Mouse (Mus musculus): ENCODE data around the gene Baiap2l1. TPM values are rescaled to one million over a fixed set of nuclear protein-coding genes. Genes with fewer than 3 reads are reported as not detected.

Baiap2l1 gene
- polyA plus RNA-seq, 1 experiment, result 2.2 TPM

DNA sequence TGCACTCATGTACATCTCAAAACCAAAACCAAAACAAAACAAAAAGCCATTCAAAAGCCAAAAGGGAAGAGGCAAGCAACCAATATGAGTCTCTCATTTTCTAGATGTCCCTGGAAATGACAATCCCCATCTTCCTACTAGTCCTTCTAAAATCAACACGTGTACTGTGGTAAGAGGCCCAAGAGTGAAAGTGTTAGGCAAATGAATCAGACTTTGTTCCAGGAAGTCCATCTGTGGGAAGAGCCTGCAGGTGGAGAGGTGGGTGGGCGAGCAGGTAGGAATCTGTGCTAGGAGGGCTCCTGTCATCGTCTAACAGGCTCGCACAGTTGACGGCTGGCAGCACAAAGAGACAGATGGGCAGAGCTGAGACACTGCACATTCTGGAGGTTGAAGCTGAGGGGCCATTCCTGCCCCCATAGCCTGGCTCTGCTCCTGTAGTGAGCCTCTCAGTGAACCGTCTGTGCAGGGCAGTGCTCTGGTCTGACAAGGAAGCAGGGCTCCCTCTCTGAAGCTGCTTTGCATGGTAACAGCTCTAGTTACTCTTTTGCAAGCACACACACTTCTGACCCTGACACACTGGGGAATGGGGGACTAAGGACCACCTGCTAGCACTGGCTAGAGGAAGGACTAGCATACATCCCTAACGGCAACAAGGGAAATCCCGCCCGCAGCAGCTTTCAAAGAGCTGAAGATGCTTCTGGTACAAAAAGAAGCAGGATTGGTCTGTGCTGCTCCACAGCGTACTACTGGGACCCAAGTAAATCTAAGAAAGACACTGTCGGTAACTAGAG, 75.2 kb downstream of the Baiap2l1 start:
- peaks cover 11% of the 10 kb centered on the region for H3K4me1 ChIP-seq (replicated peaks; ENCODE audit: control insufficient read depth, insufficient read depth, low read length)
- H3K27me3 ChIP-seq (ENCODE audit: control insufficient read depth, insufficient read depth, low read length), result no peaks in the 10 kb centered on the region
- no peak for DNase-seq
- no peak overlapping the region for H3K27ac ChIP-seq (ENCODE audit: control insufficient read depth, insufficient read depth, low read length)
- 82% methylated on average over 11 of the region's 11 CpGs for WGBS
- no peaks in the 10 kb centered on the region for H3K36me3 ChIP-seq (ENCODE audit: control insufficient read depth, insufficient read depth, low read length)
- TF ChIP-seq CTCF (IDR thresholded peaks at IDR 0.05; ENCODE audit: borderline replicate concordance, control insufficient read depth, extremely low read depth, insufficient read depth, low read length, poor library complexity), result no peak
- TF ChIP-seq POLR2A (IDR thresholded peaks at IDR 0.05; ENCODE audit: control insufficient read depth, extremely low read depth, insufficient read depth, low read length, poor library complexity), result no peak
- H3K4me3 ChIP-seq (ENCODE audit: control insufficient read depth, insufficient read depth, low read length), result no peak overlapping the region

DNA sequence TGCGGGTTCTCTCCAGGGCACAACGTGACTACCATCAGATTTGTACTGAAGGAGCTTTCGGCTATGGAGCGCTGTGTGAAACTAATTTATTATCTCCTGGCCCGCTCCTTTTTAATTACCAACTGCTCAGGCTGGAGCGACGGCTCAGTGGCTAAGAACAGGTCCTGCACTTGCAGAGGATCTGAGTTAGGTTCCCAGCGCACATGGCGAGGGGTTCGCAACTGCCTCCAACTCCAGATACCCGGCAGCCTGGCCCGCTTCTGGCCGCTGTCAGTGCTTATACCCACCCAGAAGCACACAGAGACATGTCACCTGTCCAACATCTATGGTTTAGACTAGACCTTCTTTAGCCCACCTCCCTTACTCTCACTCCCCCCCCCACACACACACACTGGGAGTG, 78.0 kb downstream of the Baiap2l1 start:
- Histone ChIP-seq H3K4me1 (replicated peaks; ENCODE audit: control insufficient read depth, insufficient read depth, low read length) (peaks cover 25% of the 10 kb centered on the region), H3K27ac (ENCODE audit: control insufficient read depth, insufficient read depth, low read length) (no peak overlapping the region), H3K27me3 (ENCODE audit: control insufficient read depth, insufficient read depth, low read length) (no peaks in the 10 kb centered on the region), H3K36me3 (ENCODE audit: control insufficient read depth, insufficient read depth, low read length) (no peaks in the 10 kb centered on the region), H3K4me3 (ENCODE audit: control insufficient read depth, insufficient read depth, low read length) (no peak overlapping the region)
- DNase-seq, result no peak
- 98% methylated on average over 13 of the region's 13 CpGs for WGBS
- TF ChIP-seq CTCF (IDR thresholded peaks at IDR 0.05; ENCODE audit: borderline replicate concordance, control insufficient read depth, extremely low read depth, insufficient read depth, low read length, poor library complexity), result no peak
- no peak for TF ChIP-seq POLR2A (IDR thresholded peaks at IDR 0.05; ENCODE audit: control insufficient read depth, extremely low read depth, insufficient read depth, low read length, poor library complexity)

DNA sequence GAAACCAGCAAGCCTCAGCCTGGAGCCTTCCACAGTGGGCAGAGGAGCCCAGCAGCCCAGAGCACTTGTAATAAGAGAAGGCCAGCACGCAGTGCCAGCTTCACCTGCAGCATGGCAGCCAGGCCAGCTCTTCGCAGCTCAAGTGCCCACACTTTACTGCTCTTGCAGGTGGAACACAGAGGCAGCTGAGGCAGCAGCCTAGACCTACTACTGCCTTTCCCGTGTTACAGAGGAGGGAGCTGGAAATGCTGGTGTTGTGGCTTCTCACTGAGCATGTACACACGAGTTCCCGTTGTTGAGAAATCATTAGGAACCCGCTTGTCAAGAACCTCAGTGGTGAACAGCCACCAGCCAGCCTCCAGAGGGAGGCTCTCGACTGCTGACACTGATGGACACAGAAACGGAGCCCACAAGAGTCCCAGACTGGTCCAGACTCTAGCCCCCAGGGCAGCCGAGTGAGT, 78.8 kb downstream of the Baiap2l1 start:
- Histone ChIP-seq H3K27ac (ENCODE audit: control insufficient read depth, insufficient read depth, low read length) (no peak overlapping the region), H3K36me3 (ENCODE audit: control insufficient read depth, insufficient read depth, low read length) (no peaks in the 10 kb centered on the region), H3K27me3 (ENCODE audit: control insufficient read depth, insufficient read depth, low read length) (no peaks in the 10 kb centered on the region), H3K4me3 (ENCODE audit: control insufficient read depth, insufficient read depth, low read length) (no peak overlapping the region), H3K4me1 (replicated peaks; ENCODE audit: control insufficient read depth, insufficient read depth, low read length) (peaks cover 24% of the 10 kb centered on the region)
- DNase-seq, result no peak
- no peak for TF ChIP-seq POLR2A (IDR thresholded peaks at IDR 0.05; ENCODE audit: control insufficient read depth, extremely low read depth, insufficient read depth, low read length, poor library complexity)
- TF ChIP-seq CTCF (IDR thresholded peaks at IDR 0.05; ENCODE audit: borderline replicate concordance, control insufficient read depth, extremely low read depth, insufficient read depth, low read length, poor library complexity), result no peak
- WGBS, result 80% methylated on average over 9 of the region's 9 CpGs

DNA sequence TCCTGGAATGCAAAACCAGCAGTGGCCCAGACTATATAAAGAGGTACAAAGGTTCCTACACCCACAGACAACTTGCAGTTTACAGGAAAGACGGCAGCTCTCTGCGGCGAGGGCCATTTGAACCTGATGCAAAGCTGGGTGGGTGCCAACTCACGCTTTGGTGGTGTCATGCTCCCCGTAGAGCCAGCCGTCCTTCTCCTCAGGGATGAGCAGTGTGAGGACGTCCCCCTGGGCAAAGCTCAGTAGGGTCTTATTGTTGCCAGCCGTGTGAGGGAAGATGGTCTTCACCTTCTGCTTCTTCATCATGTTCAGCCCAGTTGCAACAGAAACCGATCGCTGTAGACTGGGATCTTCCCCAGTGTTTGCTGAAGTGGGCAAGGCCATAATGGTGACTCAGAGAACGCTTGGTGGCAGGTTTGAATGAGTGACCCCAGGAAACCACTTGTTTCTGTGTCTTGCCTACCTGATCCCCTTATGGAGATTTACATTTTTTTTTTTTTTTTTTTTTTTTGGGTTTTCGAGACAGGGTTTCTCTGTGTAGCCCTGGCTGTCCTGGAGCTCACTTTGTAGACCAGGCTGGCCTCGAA, 79.4 kb downstream of the Baiap2l1 start:
- H3K27ac ChIP-seq (ENCODE audit: control insufficient read depth, insufficient read depth, low read length), result no peak overlapping the region
- no peak overlapping the region for H3K4me3 ChIP-seq (ENCODE audit: control insufficient read depth, insufficient read depth, low read length)
- no peak for DNase-seq
- 89% methylated on average over 12 of the region's 13 CpGs for WGBS
- H3K27me3 ChIP-seq (ENCODE audit: control insufficient read depth, insufficient read depth, low read length), result no peaks in the 10 kb centered on the region
- peaks cover 22% of the 10 kb centered on the region for H3K4me1 ChIP-seq (replicated peaks; ENCODE audit: control insufficient read depth, insufficient read depth, low read length)
- TF ChIP-seq POLR2A (IDR thresholded peaks at IDR 0.05; ENCODE audit: control insufficient read depth, extremely low read depth, insufficient read depth, low read length, poor library complexity) (no peak), CTCF (IDR thresholded peaks at IDR 0.05; ENCODE audit: borderline replicate concordance, control insufficient read depth, extremely low read depth, insufficient read depth, low read length, poor library complexity) (no peak)
- no peaks in the 10 kb centered on the region for H3K36me3 ChIP-seq (ENCODE audit: control insufficient read depth, insufficient read depth, low read length)

DNA sequence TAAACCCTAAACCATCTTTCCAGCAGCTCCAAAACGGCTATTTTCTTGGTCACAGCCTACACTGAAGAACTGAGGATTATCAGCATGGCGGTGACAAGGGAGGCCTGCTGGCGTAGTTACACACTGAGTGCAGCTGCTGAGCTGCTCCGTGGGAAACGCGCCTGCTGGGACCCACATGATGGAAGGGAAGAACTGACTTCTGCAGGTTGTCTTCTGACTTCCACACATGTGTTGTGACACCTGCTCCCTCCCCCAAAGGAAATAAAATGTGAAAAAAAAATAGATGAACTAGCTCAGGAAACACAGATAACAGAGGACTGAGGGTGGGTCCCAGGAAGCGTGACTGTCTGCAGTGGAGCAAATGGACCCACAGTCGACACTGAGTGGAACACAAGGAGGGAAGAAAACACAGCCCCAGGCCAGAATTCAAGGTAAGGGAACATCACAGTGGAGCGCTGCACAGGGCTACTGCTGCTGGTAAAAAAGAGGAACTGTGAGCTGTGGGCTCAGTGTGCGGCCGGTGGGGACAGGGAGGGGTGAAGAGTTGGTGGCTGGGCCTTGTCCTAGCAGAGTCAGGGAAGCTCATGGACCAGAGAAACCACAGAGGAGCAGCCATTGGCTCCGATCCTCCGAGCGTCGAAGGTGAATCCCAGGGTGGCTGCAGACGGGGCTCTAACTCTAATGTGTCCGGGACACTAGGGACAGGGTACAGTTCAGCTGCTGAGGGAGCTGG, 80.8 kb downstream of the Baiap2l1 start:
- Histone ChIP-seq H3K27me3 (ENCODE audit: control insufficient read depth, insufficient read depth, low read length) (no peaks in the 10 kb centered on the region), H3K4me1 (replicated peaks; ENCODE audit: control insufficient read depth, insufficient read depth, low read length) (peaks cover 19% of the 10 kb centered on the region), H3K36me3 (ENCODE audit: control insufficient read depth, insufficient read depth, low read length) (no peaks in the 10 kb centered on the region), H3K27ac (ENCODE audit: control insufficient read depth, insufficient read depth, low read length) (peak overlapping the region; percentile 33; the same call in 1 of the 2 replicates), H3K4me3 (ENCODE audit: control insufficient read depth, insufficient read depth, low read length) (peak overlapping the region; percentile 37)
- WGBS, result 12% methylated on average over 17 of the region's 17 CpGs
- DNase-seq, result no peak
- TF ChIP-seq CTCF (IDR thresholded peaks at IDR 0.05; ENCODE audit: borderline replicate concordance, control insufficient read depth, extremely low read depth, insufficient read depth, low read length, poor library complexity) (no peak), POLR2A (IDR thresholded peaks at IDR 0.05; ENCODE audit: control insufficient read depth, extremely low read depth, insufficient read depth, low read length, poor library complexity) (0 out of 2 replicates have a peak, but pooled peaks have one; percentile 11)

DNA sequence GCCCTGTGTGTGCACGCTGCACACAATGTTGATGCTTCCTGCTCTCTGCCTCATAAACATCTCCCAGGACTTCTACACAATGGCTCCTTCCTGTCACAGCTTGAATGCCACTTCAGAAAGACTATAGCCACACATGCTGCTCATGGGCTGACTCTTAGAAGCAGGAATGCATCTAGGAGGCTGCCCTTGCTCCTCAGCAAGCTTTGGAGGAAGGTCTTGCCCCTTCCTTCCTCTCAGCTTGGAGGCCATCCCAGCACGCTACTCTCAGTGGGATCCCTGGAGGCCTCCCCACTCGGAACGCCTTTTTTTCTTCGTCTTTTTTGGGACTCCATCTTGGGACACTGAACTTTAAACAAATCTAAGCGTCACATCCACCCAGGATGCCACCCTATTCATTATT, 83.0 kb downstream of the Baiap2l1 start:
- no peak overlapping the region for H3K4me3 ChIP-seq (ENCODE audit: control insufficient read depth, insufficient read depth, low read length)
- peaks cover 19% of the 10 kb centered on the region for H3K4me1 ChIP-seq (replicated peaks; ENCODE audit: control insufficient read depth, insufficient read depth, low read length)
- H3K27me3 ChIP-seq (ENCODE audit: control insufficient read depth, insufficient read depth, low read length), result no peaks in the 10 kb centered on the region
- no peak overlapping the region for H3K27ac ChIP-seq (ENCODE audit: control insufficient read depth, insufficient read depth, low read length)
- 92% methylated on average over 6 of the region's 6 CpGs for WGBS
- DNase-seq, result no peak
- TF ChIP-seq POLR2A (IDR thresholded peaks at IDR 0.05; ENCODE audit: control insufficient read depth, extremely low read depth, insufficient read depth, low read length, poor library complexity) (no peak), CTCF (IDR thresholded peaks at IDR 0.05; ENCODE audit: borderline replicate concordance, control insufficient read depth, extremely low read depth, insufficient read depth, low read length, poor library complexity) (no peak)
- no peaks in the 10 kb centered on the region for H3K36me3 ChIP-seq (ENCODE audit: control insufficient read depth, insufficient read depth, low read length)

Data from thymus, adult 2 months (tissue).